Mouse (Mus musculus) forebrain, embryonic 10.5 days (tissue): ENCODE results near the gene Ska2. TPM values are rescaled to one million over a fixed set of nuclear protein-coding genes. Genes with fewer than 3 reads are reported as not detected.

Experiments
- DNase-seq: peaks from one replicate; pipeline ENCODE4 v3.0.0-alpha.2; 2017; ENCODE audit warnings: low spot score; ENCODE audit errors: extremely low spot score
- H3K27ac ChIP-seq: fragments of 300-500 bp; sonication (generic); 2 replicates; pipeline ENCODE4 v1.5.1; 2016; ENCODE audit warnings: mild to moderate bottlenecking
- H3K27me3 ChIP-seq: fragments of 300-500 bp; sonication (generic); 2 replicates; pipeline ENCODE4 v1.6.1; 2016; ENCODE audit warnings: mild to moderate bottlenecking; ENCODE audit not compliant: poor library complexity, severe bottlenecking
- H3K36me3 ChIP-seq: fragments of 300-500 bp; sonication (generic); replicated peaks from 2 replicates; pipeline ENCODE4 v1.6.1; 2016; ENCODE audit warnings: mild to moderate bottlenecking, moderate library complexity
- H3K4me1 ChIP-seq: fragments of 300-500 bp; sonication (generic); 2 replicates; pipeline ENCODE4 v1.6.1; 2016
- H3K4me3 ChIP-seq: fragments of 300-500 bp; sonication (generic); 2 replicates; pipeline ENCODE4 v1.5.1; 2016; ENCODE audit warnings: mild to moderate bottlenecking, moderate library complexity
- H3K9me3 ChIP-seq: fragments of 300-500 bp; sonication (generic); 2 replicates; pipeline ENCODE4 v1.6.1; 2016; ENCODE audit warnings: mild to moderate bottlenecking, moderate library complexity
- WGBS: fragments of 180-500 bp; shearing (Covaris S2); methylation state at CpG from one replicate; pipeline ENCODE4 v1.1.7; 2016; 5-methylcytosine and 5-hydroxymethylcytosine counted together
- polyA plus RNA-seq: library from polyadenylated mRNA; unstranded; fragments of >200 nt; fragmentation: Nextera tagmentation; extraction: Ambion mirVana; gene quantifications from 2 replicates; pipeline ENCODE4 v1.2.1, GENCODE M21; 2016

The Ska2 gene
- 112 and 119 TPM in 2 replicates for polyA plus RNA-seq

- H3K4me1 ChIP-seq, result peaks cover 35% of the 10 kb centered on the region
- peak within 1 kb of the TSS; percentile 75 for H3K4me3 ChIP-seq
- no peaks in the 10 kb centered on the region for H3K27me3 ChIP-seq
- H3K9me3 ChIP-seq, result no peaks in the 10 kb centered on the region
- WGBS, result under 1% methylated on average over 40 of the region's 40 CpGs
- peak; percentile 99 for DNase-seq
- H3K27ac ChIP-seq, result peak within 1 kb of the TSS; percentile 100
- H3K36me3 ChIP-seq, result peaks cover 54% of the 10 kb centered on the region
These were observed at the start of gene Ska2 for GRCm38 (mm10) chr11:87108755-87109518. TSS of gene Ska2 (plus strand) at chr11:87109234.

GRCm38 (mm10) chr11:87060410-87060809 is 48.6 kb upstream of the Ska2 start:
- Histone ChIP-seq H3K4me3 (no peak overlapping the region), H3K9me3 (no peaks in the 10 kb centered on the region), H3K27ac (no peak overlapping the region), H3K36me3 (peaks cover 61% of the 10 kb centered on the region), H3K27me3 (no peaks in the 10 kb centered on the region), H3K4me1 (no peaks in the 10 kb centered on the region)
- DNase-seq, result no peak
- WGBS, result 99% methylated on average over 2 of the region's 2 CpGs

DNA sequence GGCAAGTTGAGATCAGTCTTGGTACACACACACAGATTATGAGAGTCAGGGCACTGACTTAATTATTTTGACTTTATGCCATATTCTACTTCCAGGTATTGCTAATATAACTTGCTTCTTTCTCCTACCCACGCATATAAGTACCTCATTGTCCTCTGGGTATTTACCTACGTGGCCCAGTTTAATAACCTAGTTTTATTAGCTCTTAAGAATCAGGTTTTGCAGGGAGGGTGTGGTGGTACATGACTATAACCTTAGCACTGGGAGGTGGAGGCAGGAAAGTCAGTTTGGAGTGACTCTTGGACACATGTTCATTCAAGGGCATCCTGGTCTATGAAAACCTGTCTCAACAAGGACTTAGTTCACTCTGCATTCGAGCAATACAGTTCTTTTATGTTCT is 46.9 kb upstream of the Ska2 start:
- WGBS, result 79% methylated on average over 3 of the region's 3 CpGs

DNA sequence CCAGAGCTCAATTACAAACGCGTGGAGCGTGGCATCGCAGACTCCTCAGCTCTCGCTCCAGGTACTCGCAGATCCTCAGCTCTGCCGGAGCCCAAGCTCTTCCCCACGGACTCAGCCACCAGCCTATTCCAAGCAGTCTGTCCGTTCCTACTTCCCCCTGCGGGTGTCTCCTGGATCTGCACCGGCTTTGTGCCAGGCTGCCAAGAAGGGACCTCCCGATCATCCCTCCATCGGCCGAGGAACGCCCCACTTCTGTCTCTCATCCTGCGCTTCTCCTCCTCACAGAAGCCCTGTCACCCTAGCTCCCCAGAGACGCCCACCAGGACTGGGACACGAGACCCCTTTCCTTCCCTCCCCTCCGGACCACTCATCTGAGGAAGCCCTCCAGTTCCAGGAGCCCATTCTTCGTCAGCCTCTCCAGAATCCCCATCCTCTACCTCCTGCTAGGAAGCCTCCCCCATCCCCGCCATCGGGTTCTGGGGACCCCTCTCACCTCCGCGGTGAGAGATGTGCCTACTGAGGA is 35.6 kb upstream of the Ska2 start:
- Histone ChIP-seq H3K4me3 (peak overlapping the region; percentile 76), H3K27ac (peak overlapping the region; percentile 91), H3K27me3 (no peaks in the 10 kb centered on the region), H3K4me1 (peaks cover 19% of the 10 kb centered on the region), H3K36me3 (peaks cover 25% of the 10 kb centered on the region), H3K9me3 (no peaks in the 10 kb centered on the region)
- under 1% methylated on average over 24 of the region's 24 CpGs for WGBS
- peak; percentile 69 for DNase-seq

More for the DNA sequence above, 46.9 kb upstream of the Ska2 start:
- Histone ChIP-seq H3K27ac (no peak overlapping the region), H3K27me3 (no peaks in the 10 kb centered on the region), H3K4me1 (no peaks in the 10 kb centered on the region), H3K4me3 (no peak overlapping the region), H3K36me3 (peaks cover 45% of the 10 kb centered on the region), H3K9me3 (no peaks in the 10 kb centered on the region)
- DNase-seq, result no peak

GRCm38 (mm10) chr11:87073866-87074440 is 35.1 kb upstream of the Ska2 start, which contains the start of gene Gdpd1:
TSS of gene Gdpd1 (minus strand) at chr11:87074062.
- H3K9me3 ChIP-seq, result no peaks in the 10 kb centered on the region
- peaks cover 19% of the 10 kb centered on the region for H3K4me1 ChIP-seq
- H3K36me3 ChIP-seq, result peaks cover 31% of the 10 kb centered on the region
- H3K27ac ChIP-seq, result peak within 1 kb of the TSS; percentile 91
- DNase-seq, result peak; percentile 93
- 2% methylated on average over 43 of the region's 43 CpGs for WGBS
- H3K4me3 ChIP-seq, result peak within 1 kb of the TSS; percentile 76
- no peaks in the 10 kb centered on the region for H3K27me3 ChIP-seq

GRCm38 (mm10) chr11:87083712-87084111 is 25.3 kb upstream of the Ska2 start:
- Histone ChIP-seq H3K27ac (no peak overlapping the region), H3K27me3 (no peaks in the 10 kb centered on the region), H3K4me1 (peaks cover 29% of the 10 kb centered on the region), H3K36me3 (peaks cover 70% of the 10 kb centered on the region), H3K4me3 (no peak overlapping the region), H3K9me3 (no peaks in the 10 kb centered on the region)
- WGBS, result 88% methylated on average over 1 of the region's 1 CpGs
- DNase-seq, result no peak

GRCm38 (mm10) chr11:87085461-87085860 is 23.6 kb upstream of the Ska2 start:
- peak overlapping the region; percentile 96 for H3K4me3 ChIP-seq
- H3K27me3 ChIP-seq, result no peaks in the 10 kb centered on the region
- H3K27ac ChIP-seq, result no peak overlapping the region
- peaks cover 63% of the 10 kb centered on the region for H3K36me3 ChIP-seq
- H3K4me1 ChIP-seq, result peaks cover 29% of the 10 kb centered on the region
- no peaks in the 10 kb centered on the region for H3K9me3 ChIP-seq
- 91% methylated on average over 13 of the region's 13 CpGs for WGBS
- no peak for DNase-seq

GRCm38 (mm10) chr11:87086290-87086984 is 22.6 kb upstream of the Ska2 start, which contains the start of gene Smg8:
TSS of gene Smg8 (minus strand) at chr11:87086774.
- WGBS, result 2% methylated on average over 43 of the region's 43 CpGs
- DNase-seq, result peak; percentile 76

GRCm38 (mm10) chr11:87087142-87087541 is 21.9 kb upstream of the Ska2 start:
- H3K4me3 ChIP-seq, result peak overlapping the region; percentile 96
- no peaks in the 10 kb centered on the region for H3K9me3 ChIP-seq
- DNase-seq, result no peak
- peaks cover 29% of the 10 kb centered on the region for H3K4me1 ChIP-seq
- WGBS, result 55% methylated on average over 2 of the region's 2 CpGs
- no peaks in the 10 kb centered on the region for H3K27me3 ChIP-seq
- peaks cover 63% of the 10 kb centered on the region for H3K36me3 ChIP-seq
- peak overlapping the region; percentile 91 for H3K27ac ChIP-seq

More at GRCm38 (mm10) chr11:87086290-87086984, 22.6 kb upstream of the Ska2 start, which contains the start of gene Smg8:
- Histone ChIP-seq H3K9me3 (no peaks in the 10 kb centered on the region), H3K27ac (peak within 1 kb of the TSS; percentile 91), H3K36me3 (peaks cover 63% of the 10 kb centered on the region), H3K27me3 (no peaks in the 10 kb centered on the region), H3K4me1 (peaks cover 29% of the 10 kb centered on the region), H3K4me3 (peak within 1 kb of the TSS; percentile 96)

GRCm38 (mm10) chr11:87108409-87108754 is 652 bp upstream of the Ska2 start, which contains the start of gene Prr11:
TSS of gene Prr11 (minus strand) at chr11:87108708.
- no peak for DNase-seq
- WGBS, result under 1% methylated on average over 14 of the region's 14 CpGs
- peak within 1 kb of the TSS; percentile 75 for H3K4me3 ChIP-seq
- peaks cover 54% of the 10 kb centered on the region for H3K36me3 ChIP-seq
- H3K27ac ChIP-seq, result peak within 1 kb of the TSS; percentile 100
- H3K4me1 ChIP-seq, result peaks cover 32% of the 10 kb centered on the region
- no peaks in the 10 kb centered on the region for H3K27me3 ChIP-seq
- H3K9me3 ChIP-seq, result no peaks in the 10 kb centered on the region

DNA sequence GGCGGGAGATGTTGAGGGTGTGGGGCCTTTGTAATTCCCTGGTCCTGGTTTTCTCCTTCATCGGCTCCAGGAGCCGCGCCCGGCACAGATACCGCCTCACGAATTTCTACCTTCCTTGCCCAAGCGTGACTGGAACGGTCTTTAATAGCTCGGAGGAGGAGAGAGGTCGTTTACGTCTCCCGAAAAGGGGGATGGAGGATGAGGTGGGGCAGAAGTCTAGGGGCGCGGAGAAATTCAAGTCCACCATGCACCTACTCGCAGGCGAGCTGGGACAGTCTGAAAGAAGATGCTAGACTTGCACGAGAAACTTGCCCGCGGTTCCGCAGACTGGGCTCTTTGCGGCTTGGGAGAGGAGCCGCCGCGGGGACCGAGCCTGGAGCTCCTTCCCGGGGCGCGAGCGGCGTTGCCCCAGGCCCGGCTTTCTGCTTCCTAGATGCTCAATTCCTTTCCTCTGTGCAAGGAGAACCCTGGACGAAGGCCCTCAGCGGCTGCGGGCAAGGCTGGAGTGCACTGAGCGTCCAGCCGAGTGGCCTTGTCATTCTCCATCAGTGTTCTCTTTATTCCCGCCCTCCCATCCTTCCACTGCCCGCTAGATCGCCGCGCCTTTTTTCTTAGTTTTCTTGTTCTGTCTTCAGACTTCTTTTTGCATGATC is 611 bp downstream of the Ska2 start:
- DNase-seq, result no peak
- H3K27ac ChIP-seq, result peak overlapping the region; percentile 100
- no peaks in the 10 kb centered on the region for H3K9me3 ChIP-seq
- peak overlapping the region; percentile 75 for H3K4me3 ChIP-seq
- H3K36me3 ChIP-seq, result peaks cover 54% of the 10 kb centered on the region
- H3K27me3 ChIP-seq, result no peaks in the 10 kb centered on the region
- H3K4me1 ChIP-seq, result peaks cover 35% of the 10 kb centered on the region
- under 1% methylated on average over 42 of the region's 42 CpGs for WGBS
